Mouse (Mus musculus): ENCODE data around the gene Ddah1. TPM values are rescaled to one million over a fixed set of nuclear protein-coding genes. Genes with fewer than 3 reads are reported as not detected.
"Not testable (repeated sequence)": the region's sequence is repeated elsewhere in the genome, so short reads cannot be mapped to it uniquely, and the experiment has no call there.

Gene Ddah1
- total RNA-seq, 1 experiment from 2014 or later = 8.3 TPM

DNA sequence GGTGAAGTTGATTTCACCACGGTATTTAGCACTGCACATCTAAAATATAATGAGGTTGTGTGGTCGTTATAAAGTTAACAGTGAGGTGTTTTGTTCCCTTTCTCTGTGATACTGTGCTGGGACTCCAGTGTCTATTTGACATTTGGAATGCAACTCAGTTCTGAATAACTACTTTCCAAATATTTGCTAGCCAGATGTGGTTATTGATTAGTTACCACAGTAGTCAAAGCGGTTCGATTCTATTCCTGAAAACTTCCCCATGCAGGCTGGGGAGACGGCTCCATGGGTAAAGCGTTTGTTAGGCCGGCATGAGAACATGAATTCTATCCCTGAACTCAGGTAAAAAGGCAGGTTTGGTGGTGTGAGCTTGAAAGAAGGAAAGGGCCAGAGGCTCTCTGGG is 154.0 kb downstream of the Ddah1 start:
- DNase-seq = no peak

GRCm38 (mm10) chr3:145913263-145913662 is 154.8 kb downstream of the Ddah1 start:
- peak; percentile 35 for DNase-seq

DNA sequence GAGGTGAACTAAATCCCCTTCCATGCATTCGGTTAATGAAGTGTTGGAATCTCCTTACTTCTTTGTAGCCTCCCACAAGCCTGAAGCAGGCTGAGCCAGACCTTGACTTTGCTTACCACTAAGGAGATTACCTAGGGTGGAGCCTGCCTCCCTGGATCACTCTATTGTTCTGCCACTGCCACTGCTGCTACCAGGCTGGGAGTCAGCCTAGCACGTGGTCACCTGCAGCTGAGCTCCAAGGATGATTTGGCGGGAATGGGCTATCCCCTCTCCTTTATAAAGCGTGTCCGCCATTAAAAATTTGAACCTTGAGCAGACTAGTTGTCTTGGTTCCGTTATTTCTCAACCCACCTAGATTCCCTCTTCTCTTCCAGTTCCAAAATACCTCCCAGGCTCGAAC is 155.5 kb downstream of the Ddah1 start:
- DNase-seq = not testable (repeated sequence)

- no peak for DNase-seq
These were observed 157.9 kb downstream of the Ddah1 start for GRCm38 (mm10) chr3:145916374-145916773.

GRCm38 (mm10) chr3:145916826-145917225 is 158.4 kb downstream of the Ddah1 start:
- no peak for DNase-seq

DNA sequence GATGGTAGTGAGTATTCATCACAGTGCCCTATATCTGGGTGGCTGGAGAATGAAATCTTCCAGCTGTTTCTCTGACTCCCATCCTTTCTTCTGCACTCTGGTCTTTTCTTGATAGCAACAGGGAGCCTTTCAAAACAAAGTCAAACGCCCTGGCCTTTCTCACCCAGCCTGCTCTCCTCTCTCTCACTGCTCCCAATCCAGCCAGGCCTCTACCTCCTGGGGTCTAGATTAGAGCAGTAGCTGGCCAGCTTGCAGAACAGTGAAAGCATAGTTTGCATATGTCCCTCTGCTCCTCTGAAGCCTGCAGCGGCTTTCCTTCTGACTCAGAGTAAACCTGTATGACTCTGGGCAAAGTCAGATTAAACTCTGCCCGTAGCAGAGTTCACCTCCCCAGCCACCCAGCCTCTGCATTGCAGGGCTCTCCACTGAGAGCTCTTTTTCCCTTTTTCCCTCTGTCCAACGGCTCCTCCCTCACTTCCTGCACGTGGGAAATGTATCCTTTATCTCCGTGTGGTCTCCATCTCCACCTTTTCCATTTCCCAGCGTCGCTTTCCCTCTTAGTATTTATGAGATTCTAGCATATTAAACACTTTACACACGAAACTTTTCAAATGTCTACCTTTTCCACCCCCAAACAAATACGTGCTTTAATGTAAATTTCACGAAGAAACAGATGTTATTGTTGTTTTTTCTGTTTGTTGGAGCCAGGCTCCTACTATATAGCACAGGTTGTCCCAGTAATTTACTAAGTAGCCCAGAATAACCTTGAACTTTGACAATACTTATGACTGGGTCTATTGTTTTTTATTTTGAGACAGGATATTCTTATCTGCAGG is 163.8 kb downstream of the Ddah1 start, which contains the start of gene Bcl10:
TSS of gene Bcl10 (plus strand) at position 786 of the 836 bp plus-strand sequence.
- DNase-seq = no peak

DNA sequence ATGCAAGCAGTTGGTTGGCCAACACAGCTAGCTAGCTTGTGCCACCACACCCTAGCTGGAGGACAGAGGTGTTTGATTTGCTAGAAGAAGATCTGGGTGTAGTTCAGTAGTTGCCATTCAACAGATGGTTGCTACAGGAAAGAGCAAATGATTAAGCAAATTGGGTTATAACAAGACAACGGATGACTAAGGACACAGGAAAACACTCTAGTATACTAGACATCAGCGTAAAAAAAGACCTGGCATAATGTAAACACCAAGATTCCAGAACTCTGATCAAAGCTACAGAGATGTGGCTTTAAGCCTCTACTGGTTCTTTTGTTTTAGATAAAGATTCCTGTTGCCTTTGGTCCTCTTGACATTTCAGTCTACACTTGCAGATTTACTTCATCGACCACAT is 164.5 kb downstream of the Ddah1 start:
- no peak for DNase-seq

GRCm38 (mm10) chr3:145923874-145924577 is 165.6 kb downstream of the Ddah1 start:
- DNase-seq = peak; percentile 100

DNA sequence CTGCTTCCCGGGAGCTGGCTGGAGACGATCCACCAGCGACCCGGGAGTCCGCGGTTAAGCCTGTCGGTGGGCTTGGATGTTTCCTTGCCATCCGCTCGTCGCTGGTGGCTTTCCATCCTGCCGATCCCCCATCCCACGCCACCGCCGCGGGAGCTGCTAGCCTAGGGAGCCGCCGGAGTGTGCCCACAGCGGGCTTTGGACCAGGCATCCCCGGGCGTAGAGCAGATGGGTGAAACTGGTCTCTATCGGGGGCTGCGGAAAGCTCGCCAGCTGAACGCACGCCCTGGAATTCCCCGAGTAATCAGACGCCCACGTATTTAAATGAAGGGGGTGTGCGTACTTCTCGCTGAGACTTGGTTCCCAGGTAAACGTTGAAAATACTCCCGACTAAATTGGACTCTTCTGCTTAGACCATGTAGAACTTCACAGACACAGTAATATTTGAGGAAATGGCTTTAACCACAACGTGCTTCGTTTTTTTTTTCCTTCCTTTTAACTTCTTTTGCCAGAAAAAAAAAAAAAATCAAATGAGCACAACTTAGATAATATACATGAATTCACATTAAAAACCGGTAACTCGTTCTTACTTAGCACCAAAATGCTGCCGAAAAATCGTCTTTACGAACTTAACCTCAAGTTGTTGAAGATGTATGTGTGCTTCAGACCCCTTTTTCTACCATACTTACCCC is 166.3 kb downstream of the Ddah1 start:
- DNase-seq = peak; percentile 70

- no peak for DNase-seq
These were observed 167.0 kb downstream of the Ddah1 start for GRCm38 (mm10) chr3:145925506-145925905.

GRCm38 (mm10) chr3:145929525-145930400 is 171.3 kb downstream of the Ddah1 start:
- DNase-seq = no peak

DNA sequence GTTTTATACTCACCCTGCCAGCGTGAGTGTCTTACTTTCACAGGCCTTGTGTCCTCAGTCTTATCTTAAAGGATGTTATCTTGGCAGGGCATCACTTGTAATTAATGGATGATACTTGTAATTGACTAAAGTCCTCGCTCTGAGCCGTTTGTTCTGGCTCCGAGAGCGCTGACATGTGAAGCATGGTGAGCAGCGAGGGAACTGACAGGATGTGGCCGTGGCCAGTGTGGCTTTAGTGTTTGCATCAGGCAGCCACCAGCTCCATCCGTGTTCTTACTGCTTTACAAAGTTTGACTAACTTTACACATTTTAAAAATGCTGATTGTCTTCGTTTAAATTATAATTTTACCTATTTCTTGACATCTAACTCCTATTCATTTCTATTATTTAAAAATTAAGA is 175.4 kb downstream of the Ddah1 start:
- DNase-seq = no peak

DNA sequence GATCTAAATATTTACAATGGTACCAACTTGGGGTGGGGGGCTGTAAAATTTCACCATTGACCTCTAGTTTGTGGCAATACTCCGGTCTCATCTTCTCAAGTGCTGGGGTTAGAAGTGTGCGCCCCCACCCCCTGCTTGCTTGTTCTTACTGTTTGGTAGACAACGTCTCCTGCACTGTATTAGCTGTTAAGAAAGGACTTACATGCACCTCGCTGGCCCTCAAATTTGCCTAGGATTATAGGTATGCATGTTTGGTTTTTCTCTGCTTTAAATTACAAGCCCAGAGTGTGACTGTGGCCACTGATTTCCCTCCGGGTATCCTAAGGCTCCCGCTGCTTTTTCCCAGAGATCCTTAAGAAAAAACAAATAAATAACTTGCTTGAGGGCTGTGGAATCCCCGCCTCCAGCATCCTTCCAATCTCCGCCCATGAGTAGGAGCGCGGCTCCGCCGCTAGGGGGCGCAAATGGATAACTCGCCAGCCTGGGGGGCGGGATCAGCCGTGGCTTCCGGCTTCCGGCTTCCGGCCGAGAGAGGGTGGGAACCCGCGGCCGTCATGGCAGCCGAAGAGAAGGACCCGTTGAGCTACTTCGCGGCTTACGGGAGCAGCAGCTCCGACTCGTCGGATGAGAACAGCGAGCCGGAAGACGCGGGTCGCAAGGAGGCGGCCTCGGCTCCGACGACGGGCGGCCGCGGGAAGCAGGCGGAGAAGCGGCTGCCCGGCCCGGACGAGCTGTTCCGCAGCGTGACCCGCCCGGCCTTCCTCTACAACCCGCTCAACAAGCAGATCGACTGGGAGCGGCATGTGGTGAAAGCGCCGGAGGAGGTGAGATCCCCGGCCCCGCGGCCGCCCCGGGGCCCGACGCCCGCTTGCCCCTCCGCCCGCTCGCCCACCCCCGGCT is 179.3 kb downstream of the Ddah1 start, which contains the start of gene 2410004B18Rik:
TSS of gene 2410004B18Rik (plus strand) at position 510 of the 900 bp plus-strand sequence.
- peak; percentile 96 for DNase-seq

GRCm38 (mm10) chr3:145938405-145939349 is 180.2 kb downstream of the Ddah1 start:
- DNase-seq = peak; percentile 48

DNA sequence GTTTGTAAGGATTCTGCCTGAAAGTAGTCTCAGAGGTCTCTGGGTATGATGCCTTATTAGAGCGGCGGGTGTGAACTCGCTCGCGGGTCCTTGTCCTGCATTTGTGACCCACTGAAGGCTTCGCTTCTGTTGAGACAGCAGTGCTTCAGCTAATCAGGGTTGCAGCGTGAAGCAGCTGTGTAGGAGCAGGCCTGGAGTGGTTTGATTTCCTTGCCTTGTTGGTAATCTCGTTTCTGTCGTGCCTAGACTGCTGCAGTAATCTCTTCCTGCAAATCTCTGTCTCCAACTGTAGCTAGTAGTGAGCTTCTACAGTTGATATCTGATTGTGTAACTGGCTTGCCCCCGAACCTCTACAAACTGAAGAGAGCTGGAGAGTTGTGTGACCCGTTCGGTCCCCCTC is 180.9 kb downstream of the Ddah1 start:
- DNase-seq = no peak

DNA sequence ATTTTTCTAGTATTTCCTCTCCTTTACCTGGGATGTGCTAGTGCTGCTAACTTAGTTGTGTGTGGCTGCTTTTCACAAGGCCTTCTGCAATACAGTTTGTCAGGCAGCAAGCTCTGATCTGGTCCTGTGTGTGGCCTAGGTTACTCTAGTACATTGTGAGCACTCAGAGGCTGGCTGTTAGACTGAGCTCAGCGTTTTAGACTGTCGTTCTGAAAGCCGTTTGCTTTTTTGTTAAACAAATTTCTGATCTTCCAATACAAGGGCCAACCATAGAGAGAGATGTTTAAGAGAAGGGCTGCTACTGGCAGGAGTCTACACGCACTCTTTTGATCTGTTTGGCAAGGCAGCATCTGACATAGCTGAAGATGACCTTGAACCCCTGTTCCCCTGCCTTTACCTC is 181.5 kb downstream of the Ddah1 start:
- DNase-seq = no peak

- peak; percentile 77 for DNase-seq
These were observed 183.5 kb downstream of the Ddah1 start for GRCm38 (mm10) chr3:145941971-145942370.

Measured in adrenal gland, postnatal 14 days (tissue).